Mouse (Mus musculus) embryonic facial prominence, embryonic 14.5 days (tissue): ENCODE measurements at regions not wholly inside any gene's neighbourhood (a gene's known extent, or its start where the extent isn't known, plus 50 kb on each side); places are given as distances from the start of the nearest gene placed in this dataset.

ENCODE experiments used
- ATAC-seq: fragments of 200-750 bp; cut with Nextera tagmentation; 2 replicates; pipeline ENCODE4 v1.8.0; 2017; ENCODE audit warnings: low read depth, moderate number of reproducible peaks, moderate TSS enrichment
- DNase-seq: peaks from one replicate; pipeline ENCODE4 v3.0.0-alpha.2; 2015; ENCODE audit warnings: low spot score
- H3K27ac ChIP-seq: fragments of 300-500 bp; sonication (generic); replicated peaks from 2 replicates; pipeline ENCODE4 v1.5.1; 2014; ENCODE audit warnings: low read depth, mild to moderate bottlenecking, low read length, moderate library complexity
- H3K27me3 ChIP-seq: fragments of 300-500 bp; sonication (generic); replicated peaks from 2 replicates; pipeline ENCODE4 v1.6.1; 2014; ENCODE audit warnings: low read length; ENCODE audit not compliant: control insufficient read depth, insufficient read depth
- H3K36me3 ChIP-seq: fragments of 300-500 bp; sonication (generic); 2 replicates; pipeline ENCODE4 v1.6.1; 2014; ENCODE audit warnings: low read length, mixed read lengths; ENCODE audit not compliant: control insufficient read depth, insufficient read depth
- H3K4me1 ChIP-seq: fragments of 300-500 bp; sonication (generic); 2 replicates; pipeline ENCODE4 v1.6.1; 2014; ENCODE audit warnings: antibody characterized with exemption, low read length; ENCODE audit not compliant: control insufficient read depth, insufficient read depth
- H3K4me2 ChIP-seq: fragments of 300-500 bp; sonication (generic); 2 replicates; pipeline ENCODE4 v1.6.1; 2014; ENCODE audit warnings: low read depth, mild to moderate bottlenecking, low read length, moderate library complexity, mixed read lengths
- H3K4me3 ChIP-seq: fragments of 300-500 bp; sonication (generic); 2 replicates; pipeline ENCODE4 v1.5.1; 2014; ENCODE audit warnings: low read depth, mild to moderate bottlenecking, low read length
- H3K9ac ChIP-seq: fragments of 300-500 bp; sonication (generic); 2 replicates; pipeline ENCODE4 v1.6.1; 2014; ENCODE audit warnings: low read depth, mild to moderate bottlenecking, low read length, moderate library complexity, mixed read lengths
- H3K9me3 ChIP-seq: fragments of 300-500 bp; sonication (generic); 2 replicates; pipeline ENCODE4 v1.6.1; 2016; ENCODE audit warnings: low read length; ENCODE audit not compliant: control insufficient read depth
- WGBS: fragments of 180-500 bp; shearing (Covaris S2); extraction: QIAGEN DNeasy Blood & Tissue Kit; methylation state at CpG from one replicate; pipeline ENCODE4 v1.1.7; 2014; 5-methylcytosine and 5-hydroxymethylcytosine counted together

DNA sequence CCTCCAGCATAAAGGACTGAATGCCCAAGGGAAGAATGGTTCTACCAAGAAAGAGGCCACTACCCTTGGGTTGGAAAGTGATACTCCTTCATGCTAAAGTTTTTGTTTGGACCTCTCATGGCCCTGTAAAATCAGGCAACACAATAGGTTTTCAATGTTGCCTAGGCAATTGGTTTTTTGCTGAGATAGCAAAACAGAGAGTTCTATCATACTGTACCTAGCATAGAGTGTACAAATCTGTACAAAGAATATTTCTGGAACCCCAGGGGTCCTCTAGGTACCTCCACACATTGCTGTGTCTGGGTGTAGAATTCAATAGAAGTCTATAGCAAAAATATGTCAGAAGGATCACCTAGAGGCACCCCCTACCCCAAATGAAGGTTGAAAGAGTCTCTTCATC is 483.4 kb upstream of the Kif2a start:
- H3K9me3 ChIP-seq, result no peaks in the 10 kb centered on the region
- no peaks in the 10 kb centered on the region for H3K4me1 ChIP-seq
- H3K4me2 ChIP-seq, result no peak overlapping the region
- H3K4me3 ChIP-seq, result no peak overlapping the region
- ATAC-seq (no peak), DNase-seq (no peak)
- H3K27me3 ChIP-seq, result no peaks in the 10 kb centered on the region
- no peak overlapping the region for H3K27ac ChIP-seq
- H3K9ac ChIP-seq, result no peak overlapping the region
- H3K36me3 ChIP-seq, result no peaks in the 10 kb centered on the region

DNA sequence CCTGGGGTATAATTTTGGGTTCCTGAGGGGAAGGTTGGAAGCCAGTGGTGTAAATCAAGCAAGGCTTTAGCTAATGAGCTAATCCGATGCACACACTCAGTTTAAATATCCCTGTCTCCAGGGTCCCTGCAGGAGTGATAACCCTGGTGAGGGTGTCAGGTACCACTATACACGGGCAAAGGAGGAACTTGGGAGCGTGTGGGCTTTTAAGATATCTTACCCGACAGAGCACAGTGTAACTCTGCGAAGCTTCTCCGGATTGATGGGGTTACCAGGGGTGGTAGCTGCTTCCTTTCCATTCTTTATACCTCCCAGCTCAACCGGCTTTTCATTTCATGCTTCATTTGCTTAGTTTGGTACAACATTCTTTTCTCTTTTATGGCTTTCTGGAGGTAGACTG is 480.3 kb upstream of the Kif2a start:
- WGBS, result 31% methylated on average over 7 of the region's 7 CpGs

DNA sequence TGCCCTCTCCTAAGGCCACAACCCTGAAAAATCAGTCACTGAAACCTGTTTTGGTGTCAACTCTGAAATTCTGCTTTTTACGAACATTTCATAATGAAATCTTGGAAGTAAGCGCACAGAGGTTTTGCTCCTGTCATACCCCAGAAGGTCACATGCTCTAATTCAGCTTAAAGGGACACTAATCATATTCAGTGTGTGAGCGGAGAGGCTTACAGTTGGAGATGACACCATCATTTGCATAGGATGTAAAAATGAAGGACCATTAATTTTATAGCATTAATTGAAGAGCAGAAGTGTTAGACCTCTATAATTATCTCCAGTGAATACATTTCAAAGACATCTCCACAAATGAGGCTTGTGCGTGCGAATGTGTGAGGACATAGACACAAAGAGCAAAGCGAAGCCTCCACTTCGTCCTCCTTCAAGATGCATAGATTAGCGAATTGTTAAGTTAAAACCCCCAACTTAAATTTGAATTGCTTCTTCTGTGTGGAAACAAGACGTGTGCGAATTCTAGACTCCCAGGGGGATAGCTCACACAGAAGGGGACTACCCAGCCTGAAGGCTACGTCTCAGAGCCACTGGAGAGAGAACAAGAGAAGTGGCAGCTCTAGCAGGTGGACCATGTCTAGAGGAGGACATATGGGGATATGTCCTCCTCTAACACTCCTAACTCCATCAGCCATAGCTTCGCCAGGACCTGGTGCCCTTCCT is 479.0 kb upstream of the Kif2a start:
- WGBS, result 84% methylated on average over 12 of the region's 12 CpGs
- DNase-seq, result no peak
- no peak for ATAC-seq
- H3K9ac ChIP-seq, result no peak overlapping the region
- no peak overlapping the region for H3K27ac ChIP-seq
- H3K27me3 ChIP-seq, result no peaks in the 10 kb centered on the region; the same call in 1 of the 2 replicates
- H3K36me3 ChIP-seq, result no peaks in the 10 kb centered on the region
- H3K9me3 ChIP-seq, result no peaks in the 10 kb centered on the region
- no peaks in the 10 kb centered on the region for H3K4me1 ChIP-seq
- no peak overlapping the region for H3K4me3 ChIP-seq
- no peak overlapping the region for H3K4me2 ChIP-seq

More for the DNA sequence above, 480.3 kb upstream of the Kif2a start:
- ATAC-seq (peak; percentile 44), DNase-seq (peak; percentile 26)
- Histone ChIP-seq H3K9ac (no peak overlapping the region), H3K4me2 (no peak overlapping the region), H3K9me3 (no peaks in the 10 kb centered on the region), H3K27me3 (no peaks in the 10 kb centered on the region), H3K27ac (no peak overlapping the region), H3K4me1 (no peaks in the 10 kb centered on the region), H3K4me3 (no peak overlapping the region), H3K36me3 (no peaks in the 10 kb centered on the region)

DNA sequence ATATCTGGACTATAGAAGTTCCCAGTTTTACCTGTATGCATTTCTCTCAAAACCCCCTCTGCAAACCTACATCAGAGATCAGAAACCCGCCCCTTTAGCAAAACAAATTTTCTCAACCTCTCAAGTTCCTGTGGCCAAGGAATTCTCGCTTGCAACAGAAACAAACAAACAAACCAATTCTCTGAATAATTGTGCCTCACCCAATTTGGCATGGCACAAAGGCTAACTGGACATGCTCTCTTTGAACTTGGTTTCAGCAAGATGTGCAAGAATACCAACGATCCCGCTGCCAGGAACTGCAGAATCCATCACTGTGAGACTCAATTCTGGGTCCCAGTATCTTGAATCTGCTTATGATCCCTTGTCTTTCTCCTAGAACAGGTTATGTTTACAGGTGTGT is 477.4 kb upstream of the Kif2a start:
- DNase-seq, result no peak
- no peaks in the 10 kb centered on the region for H3K4me1 ChIP-seq
- ATAC-seq, result no peak
- no peak overlapping the region for H3K9ac ChIP-seq
- no peak overlapping the region for H3K4me3 ChIP-seq
- H3K27ac ChIP-seq, result no peak overlapping the region
- peaks cover 3% of the 10 kb centered on the region; the same call in 1 of the 2 replicates for H3K27me3 ChIP-seq
- no peaks in the 10 kb centered on the region for H3K9me3 ChIP-seq
- no peaks in the 10 kb centered on the region for H3K36me3 ChIP-seq
- H3K4me2 ChIP-seq, result no peak overlapping the region
- WGBS, result 72% methylated on average over 4 of the region's 4 CpGs

DNA sequence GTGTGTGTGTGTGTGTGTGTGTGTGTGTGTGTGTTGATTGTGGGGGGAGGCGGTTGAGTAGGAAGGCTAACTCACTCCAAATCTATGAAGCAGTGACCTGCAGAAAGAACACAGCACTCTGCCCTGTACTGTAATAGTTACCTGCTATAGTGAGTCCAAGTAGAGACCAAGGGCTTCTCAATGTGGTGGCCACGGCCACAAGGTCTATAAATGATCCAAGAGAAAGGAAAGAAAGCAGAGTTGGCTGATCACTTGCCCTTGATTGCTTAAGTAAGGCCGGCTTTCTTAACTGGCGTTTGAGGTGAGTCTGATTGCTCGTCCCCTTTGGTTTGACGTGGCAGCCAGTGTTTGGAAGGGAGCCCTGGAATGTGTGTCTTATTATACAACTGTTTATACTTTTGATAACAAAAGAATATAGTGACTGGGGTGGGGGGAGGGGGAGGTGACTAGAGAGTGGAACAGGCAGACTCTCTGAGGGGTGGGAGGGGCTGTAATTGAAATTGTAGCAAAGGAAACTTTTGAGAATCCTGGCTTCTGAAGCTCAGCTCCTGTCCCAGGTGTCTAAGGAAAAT is 473.3 kb upstream of the Kif2a start:
- Histone ChIP-seq H3K4me1 (0 out of 2 replicates have a peak, but pooled peaks cover 3% of the 10 kb centered on the region), H3K4me3 (no peak overlapping the region), H3K9me3 (no peaks in the 10 kb centered on the region), H3K27ac (no peak overlapping the region), H3K27me3 (peaks cover 3% of the 10 kb centered on the region; the same call in 1 of the 2 replicates), H3K36me3 (no peaks in the 10 kb centered on the region), H3K4me2 (no peak overlapping the region), H3K9ac (no peak overlapping the region)
- ATAC-seq (no peak), DNase-seq (no peak)
- WGBS, result 48% methylated on average over 6 of the region's 6 CpGs

DNA sequence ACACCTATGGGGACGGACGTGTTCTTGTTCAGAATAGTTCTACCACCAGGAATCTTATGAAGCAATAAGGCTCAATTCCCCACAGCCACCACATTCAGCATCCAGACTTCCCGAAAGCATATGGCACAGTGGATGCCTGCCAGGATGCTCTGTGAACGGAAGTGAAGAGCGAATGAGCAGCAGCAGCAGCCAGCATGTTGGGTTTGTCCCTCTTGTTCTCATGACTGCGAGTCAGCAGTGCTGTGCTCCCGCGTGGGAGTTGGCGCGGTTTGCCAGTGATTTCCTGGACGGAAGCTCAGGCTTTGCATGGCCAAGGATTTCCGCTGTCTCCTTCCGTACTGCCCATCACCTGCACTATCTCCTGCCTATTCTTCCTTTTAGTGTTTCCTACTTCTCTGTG is 471.8 kb upstream of the Kif2a start:
- peaks cover 3% of the 10 kb centered on the region; the same call in 1 of the 2 replicates for H3K27me3 ChIP-seq
- DNase-seq (peak; percentile 79), ATAC-seq (no peak)
- H3K4me1 ChIP-seq, result 0 out of 2 replicates have a peak, but pooled peaks cover 6% of the 10 kb centered on the region
- no peak overlapping the region for H3K4me2 ChIP-seq
- WGBS, result 66% methylated on average over 13 of the region's 13 CpGs
- H3K9me3 ChIP-seq, result no peaks in the 10 kb centered on the region
- H3K36me3 ChIP-seq, result no peaks in the 10 kb centered on the region
- no peak overlapping the region for H3K9ac ChIP-seq
- no peak overlapping the region for H3K4me3 ChIP-seq
- no peak overlapping the region for H3K27ac ChIP-seq

DNA sequence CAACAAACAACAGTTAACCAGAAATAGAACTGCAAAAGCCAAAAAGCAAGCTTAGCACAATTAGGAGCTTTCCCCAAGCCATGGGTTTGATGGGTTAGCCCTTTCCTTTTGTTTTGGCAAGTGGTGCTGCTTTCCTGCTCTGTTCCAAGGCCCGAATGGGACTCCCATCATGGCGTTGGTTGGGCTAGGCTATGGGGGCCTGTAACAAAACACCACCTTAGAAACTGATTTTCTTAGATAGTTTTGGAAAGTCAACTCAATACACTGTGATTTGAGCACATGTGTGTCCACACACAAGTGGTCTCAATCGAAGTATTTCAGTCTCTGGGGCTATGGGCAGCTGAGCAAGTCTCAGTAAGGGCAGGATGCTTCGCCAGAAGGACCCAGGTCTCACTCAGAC is 470.5 kb upstream of the Kif2a start:
- Histone ChIP-seq H3K36me3 (no peaks in the 10 kb centered on the region), H3K4me3 (no peak overlapping the region), H3K9ac (no peak overlapping the region), H3K4me1 (0 out of 2 replicates have a peak, but pooled peaks cover 6% of the 10 kb centered on the region), H3K4me2 (no peak overlapping the region), H3K27me3 (peaks cover 3% of the 10 kb centered on the region; the same call in 1 of the 2 replicates), H3K9me3 (no peaks in the 10 kb centered on the region), H3K27ac (no peak overlapping the region)
- ATAC-seq (no peak), DNase-seq (no peak)
- WGBS, result 87% methylated on average over 4 of the region's 4 CpGs

GRCm38 (mm10) chr13:107491423-107491822 is 469.5 kb upstream of the Kif2a start:
- DNase-seq, result no peak
- no peak for ATAC-seq
- H3K36me3 ChIP-seq, result no peaks in the 10 kb centered on the region
- 70% methylated on average over 7 of the region's 7 CpGs for WGBS
- H3K9me3 ChIP-seq, result no peaks in the 10 kb centered on the region
- H3K27ac ChIP-seq, result no peak overlapping the region
- H3K9ac ChIP-seq, result no peak overlapping the region
- H3K4me3 ChIP-seq, result no peak overlapping the region
- H3K27me3 ChIP-seq, result peaks cover 3% of the 10 kb centered on the region; the same call in 1 of the 2 replicates
- no peak overlapping the region for H3K4me2 ChIP-seq
- H3K4me1 ChIP-seq, result 0 out of 2 replicates have a peak, but pooled peaks cover 6% of the 10 kb centered on the region
